Mouse (Mus musculus) megakaryocyte-erythroid progenitor cell, adult 5-6 weeks (primary cell): ENCODE data around the gene Prss12. TPM values are rescaled to one million over a fixed set of nuclear protein-coding genes. Genes with fewer than 3 reads are reported as not detected.

Experiments
- ATAC-seq: replicated peaks from 2 replicates; pipeline ENCODE4 v1.8.0; 2016; ENCODE audit warnings: mild to moderate bottlenecking, inconsistent platforms; ENCODE audit not compliant: severe bottlenecking, poor library complexity, low FRiP score, low TSS enrichment
- total RNA-seq, 2 experiments: library from RNA; stranded (forward) in 1 of 2; stranded (reverse) in 1 of 2; fragments of 200-1000, 215-1000 nt in 1 of 2; fragments of >200 nt in 1 of 2; fragmentation: Nextera tagmentation in 1 of 2; gene quantifications; 2 replicates each; pipeline ENCODE4 v1.2.3; 2014 to 2017

The Prss12 gene
- not detected in 2 replicates for total RNA-seq (2014; fragmentation: Nextera tagmentation)
- not detected in 2 replicates for total RNA-seq (2017)

DNA sequence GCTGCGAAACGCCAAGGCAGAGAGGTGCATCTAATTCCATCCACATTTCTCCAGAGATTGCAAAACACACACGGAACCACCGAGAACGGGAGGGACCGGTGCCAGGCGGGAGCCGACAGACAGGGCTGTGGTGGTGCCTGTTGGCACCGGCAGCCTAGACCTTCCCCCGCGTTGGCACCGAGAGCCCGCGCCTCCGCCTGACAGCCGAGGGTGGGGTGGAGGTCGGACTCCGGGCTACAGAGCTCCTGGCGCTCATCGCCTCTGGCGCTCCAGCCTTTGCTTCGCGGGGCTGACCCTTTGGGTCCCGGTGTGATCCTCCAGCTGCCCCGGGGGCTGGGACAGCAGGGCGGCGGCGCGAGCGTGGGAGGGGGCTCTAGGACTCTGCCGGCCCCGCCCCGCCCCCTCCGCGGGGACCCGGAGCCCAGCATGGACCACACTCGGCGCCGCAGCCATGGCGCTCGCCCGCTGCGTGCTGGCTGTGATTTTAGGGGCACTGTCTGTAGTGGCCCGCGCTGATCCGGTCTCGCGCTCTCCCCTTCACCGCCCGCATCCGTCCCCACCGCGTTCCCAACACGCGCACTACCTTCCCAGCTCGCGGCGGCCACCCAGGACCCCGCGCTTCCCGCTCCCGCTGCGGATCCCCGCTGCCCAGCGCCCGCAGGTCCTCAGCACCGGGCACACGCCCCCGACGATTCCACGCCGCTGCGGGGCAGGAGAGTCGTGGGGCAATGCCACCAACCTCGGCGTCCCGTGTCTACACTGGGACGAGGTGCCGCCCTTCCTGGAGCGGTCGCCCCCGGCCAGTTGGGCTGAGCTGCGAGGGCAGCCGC is at the start of gene Prss12:
TSS of gene Prss12 (plus strand) at position 206 of the 830 bp plus-strand sequence.
- ATAC-seq = peak; percentile 50; the same call in 1 of the 2 replicates

DNA sequence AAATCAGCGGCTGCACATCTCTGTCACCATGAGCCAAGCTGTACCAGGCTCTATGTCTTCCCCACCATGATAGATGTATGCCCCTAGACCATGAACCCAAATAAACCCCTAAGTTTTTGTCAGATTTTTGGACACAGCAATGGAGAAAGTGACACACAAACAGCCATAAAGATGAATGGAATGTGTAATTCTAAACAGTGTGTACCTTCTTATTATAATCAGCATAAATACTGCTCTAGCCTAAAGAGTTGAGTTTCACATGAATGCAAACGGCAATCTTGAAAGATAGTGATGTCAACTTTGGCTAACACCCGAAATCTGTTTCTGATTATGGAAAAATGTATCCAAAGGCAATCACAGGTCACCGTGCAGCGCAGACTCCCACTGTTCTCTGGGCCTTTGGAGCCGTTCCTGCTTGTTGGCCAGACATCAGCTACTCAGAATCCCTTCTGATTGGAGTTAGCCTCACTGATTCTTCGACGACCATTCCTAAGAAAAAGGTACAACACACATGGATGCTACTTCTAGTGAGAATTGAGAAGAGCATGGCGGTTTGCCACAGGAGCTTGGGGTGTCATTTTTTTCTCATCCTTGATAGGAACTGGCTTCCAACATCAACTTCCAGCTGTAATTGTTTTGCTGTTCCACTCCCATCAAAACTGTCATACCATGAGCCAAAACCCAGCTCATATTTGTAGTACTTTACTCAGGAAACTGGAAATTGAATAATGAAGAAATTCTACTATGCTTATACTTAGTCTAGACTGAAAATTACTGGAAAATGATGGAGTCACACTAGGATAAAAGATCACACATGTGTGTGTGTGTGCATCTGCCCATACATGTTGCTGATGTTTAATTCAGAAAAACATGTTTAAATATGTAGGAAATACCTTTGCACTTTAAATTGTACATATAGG is 48.9 kb upstream of the Prss12 start:
- ATAC-seq = no peak

DNA sequence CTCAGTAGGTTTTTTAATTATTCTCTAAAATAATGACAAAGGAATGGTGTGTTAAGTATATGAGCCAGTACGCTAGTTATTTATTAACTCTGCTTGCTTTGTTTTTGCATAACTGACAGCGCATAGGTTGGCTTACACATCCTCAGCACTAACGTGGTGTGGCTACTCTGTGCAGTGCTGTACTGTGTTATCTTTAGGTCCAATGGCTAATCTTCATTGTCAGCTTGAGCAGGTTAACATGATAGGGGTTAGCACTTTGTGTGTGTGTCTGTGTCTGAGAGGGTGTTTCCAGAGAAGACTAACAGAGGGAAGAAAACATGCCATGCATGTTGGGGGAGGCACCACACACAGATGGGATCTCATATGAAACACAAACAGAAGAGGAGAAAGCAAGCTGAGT is 41.8 kb upstream of the Prss12 start:
- peak; percentile 95 for ATAC-seq

- ATAC-seq = no peak
Measured at GRCm38 (mm10) chr3:123411821-123412578, 34.7 kb upstream of the Prss12 start.

GRCm38 (mm10) chr3:123413173-123413572 is 33.5 kb upstream of the Prss12 start:
- ATAC-seq = no peak

DNA sequence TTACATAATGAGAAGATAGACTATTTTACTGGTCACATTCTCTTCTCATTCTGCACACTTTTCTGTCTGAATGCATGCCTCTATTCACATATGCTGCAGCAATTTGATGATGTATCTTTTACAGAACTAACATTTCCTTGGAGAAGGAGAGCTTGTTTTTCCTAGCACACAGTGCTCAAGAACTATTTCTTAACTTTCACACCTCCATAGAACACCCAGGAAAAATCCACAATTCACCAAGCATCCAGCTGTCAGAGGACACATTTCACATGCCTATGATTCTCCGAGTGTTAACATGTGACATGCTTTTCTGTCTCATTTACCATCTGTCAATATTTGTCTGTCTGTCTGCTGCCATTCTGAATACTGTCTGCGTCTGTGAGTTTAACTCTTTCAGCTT is 21.1 kb upstream of the Prss12 start:
- no peak for ATAC-seq

GRCm38 (mm10) chr3:123428005-123428404 is 18.7 kb upstream of the Prss12 start:
- no peak for ATAC-seq

DNA sequence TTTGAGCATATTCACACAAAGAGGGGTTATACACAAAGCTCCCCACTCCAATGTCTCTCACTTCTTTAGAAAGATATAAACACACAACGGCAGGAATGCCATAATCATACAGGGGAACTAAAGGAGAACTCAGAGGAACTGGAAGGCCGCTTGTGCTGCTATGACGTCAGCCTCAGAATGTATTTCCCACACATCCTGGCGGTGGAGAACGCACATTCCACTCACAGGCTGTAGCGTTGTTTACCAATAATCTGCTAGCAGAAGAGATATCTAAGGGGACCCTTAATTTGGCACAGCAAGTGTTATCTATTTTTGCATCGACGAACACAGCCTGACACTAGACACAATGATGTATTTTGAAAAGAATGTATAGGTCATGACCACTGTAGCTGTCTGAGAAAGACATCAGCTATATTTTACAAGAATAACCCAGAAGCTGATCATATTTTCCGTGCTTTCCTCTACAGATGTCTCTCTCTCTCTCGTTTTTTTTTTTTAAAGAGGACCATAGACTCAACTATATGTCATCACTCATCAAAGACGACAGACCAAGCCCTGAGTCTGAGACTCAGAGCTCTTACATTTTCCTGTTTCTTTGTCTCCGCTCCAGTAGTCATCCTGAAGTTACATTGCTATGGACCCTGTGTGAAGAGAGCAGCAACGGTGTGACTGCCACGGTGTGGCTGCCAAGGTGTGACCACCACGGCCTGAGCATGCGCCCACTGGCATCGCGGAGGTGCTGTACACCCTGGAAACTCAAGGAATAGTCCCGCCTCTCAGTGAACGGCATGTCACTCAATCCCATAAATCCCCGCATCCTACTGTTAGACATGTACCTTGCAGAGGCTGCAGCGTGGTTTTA is 16.9 kb upstream of the Prss12 start:
- ATAC-seq = no peak

- ATAC-seq = peak; percentile 85
Measured at GRCm38 (mm10) chr3:123431951-123432674, 14.6 kb upstream of the Prss12 start.

DNA sequence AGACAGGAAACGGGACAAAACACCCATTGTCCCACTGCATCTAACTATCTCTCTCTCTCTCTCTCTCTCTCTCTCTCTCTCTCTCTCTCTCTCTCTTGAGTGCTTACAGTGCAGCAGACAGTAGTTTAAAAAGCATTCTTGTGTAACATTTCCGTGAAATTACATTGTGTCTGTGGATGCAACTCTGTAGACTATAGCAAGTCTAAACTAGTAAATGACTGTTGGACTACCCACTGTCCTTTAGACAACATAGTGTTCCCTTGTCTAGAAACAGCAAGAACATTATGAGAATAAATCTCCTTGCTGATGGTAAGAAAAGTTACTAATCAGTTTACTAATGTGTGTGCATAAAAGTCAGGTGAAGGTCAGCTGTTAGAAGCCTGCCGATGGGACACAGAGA is 13.4 kb upstream of the Prss12 start:
- no peak for ATAC-seq

DNA sequence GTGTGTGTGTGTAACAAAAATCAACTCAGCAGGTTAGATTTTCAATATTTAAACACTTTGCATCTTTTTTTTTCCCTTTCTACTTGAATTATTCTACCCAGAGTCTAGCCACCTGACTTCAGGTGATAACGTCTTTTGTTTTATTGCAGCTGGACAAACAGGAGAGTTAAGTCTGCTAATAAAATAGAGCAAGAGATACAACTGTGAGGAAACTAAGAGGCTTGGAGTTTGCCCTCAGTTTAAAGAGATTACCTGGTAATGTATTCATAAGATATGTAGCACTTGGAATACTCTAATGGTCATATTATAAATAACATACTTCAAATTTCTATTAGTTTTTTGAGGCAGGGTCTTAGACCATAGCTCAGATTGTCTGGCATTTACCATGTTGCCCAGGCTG is 9.1 kb upstream of the Prss12 start:
- ATAC-seq = no peak

DNA sequence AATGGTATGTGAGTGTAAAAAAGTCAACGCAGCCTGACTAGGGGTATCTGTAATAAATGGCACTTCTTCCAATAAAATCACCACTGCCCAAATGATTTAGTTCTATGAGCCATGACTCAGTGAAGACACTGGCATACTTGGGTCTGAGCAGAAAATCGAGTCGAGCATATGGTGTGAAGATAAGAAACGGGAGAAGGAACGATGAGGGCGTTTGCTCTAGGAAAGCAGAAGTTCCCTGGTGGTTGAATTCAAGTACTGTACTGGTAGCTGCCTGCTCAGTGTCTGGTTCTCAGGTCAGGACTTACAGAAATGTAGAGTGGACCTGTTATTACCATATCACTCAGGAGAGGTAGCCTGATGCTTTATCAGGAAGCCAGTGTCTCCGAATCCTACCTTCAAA is 6.2 kb upstream of the Prss12 start:
- peak; percentile 97 for ATAC-seq

- ATAC-seq = no peak
Measured at GRCm38 (mm10) chr3:123444466-123444865, 2.2 kb upstream of the Prss12 start.

- ATAC-seq = 0 out of 2 replicates have a peak, but pooled peaks have one; percentile 42
Measured at GRCm38 (mm10) chr3:123447538-123448059, 886 bp downstream of the Prss12 start.

DNA sequence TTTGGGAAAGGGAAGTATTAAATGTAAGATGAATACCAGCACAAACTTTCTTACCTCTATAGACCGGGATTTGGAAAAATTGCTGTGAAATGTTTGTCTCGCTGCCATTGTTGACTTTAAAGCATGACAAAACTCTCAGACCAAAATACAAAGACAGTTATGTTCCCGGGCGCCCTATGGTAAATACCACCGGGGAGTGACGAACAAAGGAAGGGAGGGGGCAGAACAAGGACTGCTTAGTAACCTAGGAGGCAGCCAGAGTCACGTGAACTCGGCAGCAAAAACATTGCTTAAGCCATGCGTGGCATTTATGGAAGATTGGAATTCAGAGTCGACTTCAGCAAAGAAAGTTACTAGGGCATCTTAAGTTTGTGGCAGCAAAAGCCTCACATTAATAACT is 1.4 kb downstream of the Prss12 start:
- ATAC-seq = no peak

- ATAC-seq = no peak
Measured at GRCm38 (mm10) chr3:123450107-123450506, 3.4 kb downstream of the Prss12 start.

DNA sequence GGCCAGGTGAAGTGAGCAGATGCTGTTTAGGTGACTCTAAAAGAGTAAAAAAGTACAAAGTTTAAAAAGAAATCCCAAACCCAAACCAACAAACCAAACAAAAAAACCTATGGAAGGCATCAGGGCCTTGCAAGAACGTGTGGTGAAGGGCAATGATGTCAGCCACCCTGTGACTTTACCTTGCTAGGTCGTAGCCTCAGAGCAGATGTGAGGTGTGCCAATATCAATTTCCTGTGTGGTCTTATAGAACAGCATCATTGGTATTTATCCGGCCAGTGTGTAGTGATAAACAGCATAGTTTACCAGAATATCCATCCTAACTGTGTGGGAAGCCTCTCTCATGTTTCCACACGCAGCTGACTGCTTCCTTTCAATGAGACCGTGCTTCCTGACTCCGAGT is 6.2 kb downstream of the Prss12 start:
- ATAC-seq = no peak

GRCm38 (mm10) chr3:123459492-123459891 is 12.8 kb downstream of the Prss12 start:
- ATAC-seq = no peak
